Mouse (Mus musculus) CD4-positive, CD25-positive, alpha-beta regulatory T cell, adult 2 months (primary cell): ENCODE data around the gene Smad9.
A peak's percentile ranks its signal among the peaks of the same experiment; 100 is the strongest.

ENCODE experiments used
- DNase-seq: peaks from one replicate; pipeline ENCODE4 v3.0.0-alpha.2; 2012; ENCODE audit warnings: low read depth, low spot score

Smad9 gene

GRCm38 (mm10) chr3:54755145-54756041 lies at the start of gene Smad9:
TSS of gene Smad9 (plus strand) at chr3:54755582.
- no peak for DNase-seq

- DNase-seq: peak; percentile 70
Measured at GRCm38 (mm10) chr3:54708972-54709371, 46.4 kb upstream of the Smad9 start.

GRCm38 (mm10) chr3:54714253-54714652 lies 41.1 kb upstream of the Smad9 start, which contains the start of gene Gm21958:
TSS of gene Gm21958 (minus strand) at chr3:54714353.
- no peak for DNase-seq

- DNase-seq: no peak
Measured at GRCm38 (mm10) chr3:54715461-54715860, 39.9 kb upstream of the Smad9 start.

GRCm38 (mm10) chr3:54717348-54717747 lies 38.0 kb upstream of the Smad9 start:
- no peak for DNase-seq

- DNase-seq: no peak
Measured at GRCm38 (mm10) chr3:54718947-54719346, 36.4 kb upstream of the Smad9 start.

GRCm38 (mm10) chr3:54723741-54724500 lies 31.5 kb upstream of the Smad9 start:
- peak; percentile 79 for DNase-seq

- DNase-seq: no peak
Measured at GRCm38 (mm10) chr3:54725344-54725743, 30.0 kb upstream of the Smad9 start.

GRCm38 (mm10) chr3:54727588-54727987 lies 27.8 kb upstream of the Smad9 start:
- peak; percentile 30 for DNase-seq

- DNase-seq: peak; percentile 39
Measured at GRCm38 (mm10) chr3:54728100-54728499, 27.3 kb upstream of the Smad9 start.

GRCm38 (mm10) chr3:54731626-54732150 lies 23.7 kb upstream of the Smad9 start:
- DNase-seq: no peak

- no peak for DNase-seq
Measured at GRCm38 (mm10) chr3:54732371-54732770, 23.0 kb upstream of the Smad9 start.

- DNase-seq: peak; percentile 95
Measured at GRCm38 (mm10) chr3:54734411-54735246, 20.8 kb upstream of the Smad9 start.

GRCm38 (mm10) chr3:54735247-54736046 lies 19.9 kb upstream of the Smad9 start, which contains the start of the genes Exosc8 and Alg5:
TSS of gene Exosc8 (minus strand) at chr3:54735393.
TSS of gene Alg5 (plus strand) at chr3:54735539.
- peak; percentile 92 for DNase-seq

- DNase-seq: peak; percentile 20
Measured at GRCm38 (mm10) chr3:54736101-54736927, 19.1 kb upstream of the Smad9 start.

- no peak for DNase-seq
Measured at GRCm38 (mm10) chr3:54737317-54737716, 18.1 kb upstream of the Smad9 start.

- no peak for DNase-seq
Measured at GRCm38 (mm10) chr3:54741965-54742364, 13.4 kb upstream of the Smad9 start.

GRCm38 (mm10) chr3:54745799-54746198 lies 9.6 kb upstream of the Smad9 start:
- DNase-seq: peak; percentile 36

- DNase-seq: no peak
Measured at GRCm38 (mm10) chr3:54753411-54753810, 2.0 kb upstream of the Smad9 start.
